Mouse (Mus musculus) heart, embryonic 10.5 days (tissue): Measurements from ENCODE around the gene Bcl11b. TPM values are rescaled to one million over a fixed set of nuclear protein-coding genes. Genes with fewer than 3 reads are reported as not detected.

ENCODE experiments used
- DNase-seq: peaks from one replicate; pipeline ENCODE4 v3.0.0-alpha.2; 2017; ENCODE audit warnings: low spot score
- H3K27ac ChIP-seq: fragments of 300-500 bp; sonication (generic); 2 replicates; pipeline ENCODE4 v1.5.1; 2016; ENCODE audit warnings: mild to moderate bottlenecking
- H3K27me3 ChIP-seq: fragments of 300-500 bp; sonication (generic); 2 replicates; pipeline ENCODE4 v1.6.1; 2016; ENCODE audit warnings: mild to moderate bottlenecking; ENCODE audit not compliant: poor library complexity, insufficient read depth, severe bottlenecking
- H3K36me3 ChIP-seq: fragments of 300-500 bp; sonication (generic); 2 replicates; pipeline ENCODE4 v1.6.1; 2016; ENCODE audit warnings: mild to moderate bottlenecking, moderate library complexity
- H3K4me1 ChIP-seq: fragments of 300-500 bp; sonication (generic); 2 replicates; pipeline ENCODE4 v1.6.1; 2016; ENCODE audit warnings: mild to moderate bottlenecking
- H3K4me3 ChIP-seq: fragments of 300-500 bp; sonication (generic); 2 replicates; pipeline ENCODE4 v1.5.1; 2016; ENCODE audit warnings: mild to moderate bottlenecking, moderate library complexity
- H3K9me3 ChIP-seq: fragments of 300-500 bp; sonication (generic); 2 replicates; pipeline ENCODE4 v1.6.1; 2016; ENCODE audit warnings: mild to moderate bottlenecking, moderate library complexity
- WGBS: fragments of 180-500 bp; shearing (Covaris S2); methylation state at CpG from one replicate; pipeline ENCODE4 v1.1.7; 2016; 5-methylcytosine and 5-hydroxymethylcytosine counted together
- polyA plus RNA-seq: library from polyadenylated mRNA; unstranded; fragments of >200 nt; fragmentation: Nextera tagmentation; extraction: Ambion mirVana; gene quantifications from 2 replicates; pipeline ENCODE4 v1.2.1, GENCODE M21; 2016

Bcl11b gene
- polyA plus RNA-seq, 1 experiment from 2014 or later = 3.3 TPM

DNA sequence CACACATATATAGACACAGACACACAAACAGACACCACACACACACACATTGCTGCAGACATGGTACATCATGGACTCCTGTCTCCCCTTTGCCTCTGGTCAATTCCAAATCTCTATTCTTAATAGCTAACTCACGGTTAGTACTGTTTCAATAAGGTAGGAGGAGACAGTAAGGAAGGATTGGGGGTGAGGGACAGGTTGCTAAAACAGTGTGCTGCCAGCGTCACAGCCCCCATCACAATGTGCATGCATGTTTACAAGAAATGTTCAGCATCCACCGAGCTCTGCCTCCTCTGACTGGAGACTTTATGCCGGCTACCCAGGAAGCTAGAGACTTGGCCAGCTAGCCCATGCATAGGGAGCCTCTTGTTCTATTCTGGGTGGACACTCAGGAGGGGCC lies 9.0 kb downstream of the Bcl11b start:
- Histone ChIP-seq H3K27me3 (peaks cover 66% of the 10 kb centered on the region), H3K9me3 (no peaks in the 10 kb centered on the region), H3K27ac (no peak overlapping the region), H3K4me3 (no peak overlapping the region), H3K36me3 (no peaks in the 10 kb centered on the region), H3K4me1 (peaks cover 10% of the 10 kb centered on the region; the same call in 1 of the 2 replicates)
- WGBS = 76% methylated on average over 4 of the region's 4 CpGs
- DNase-seq = no peak

DNA sequence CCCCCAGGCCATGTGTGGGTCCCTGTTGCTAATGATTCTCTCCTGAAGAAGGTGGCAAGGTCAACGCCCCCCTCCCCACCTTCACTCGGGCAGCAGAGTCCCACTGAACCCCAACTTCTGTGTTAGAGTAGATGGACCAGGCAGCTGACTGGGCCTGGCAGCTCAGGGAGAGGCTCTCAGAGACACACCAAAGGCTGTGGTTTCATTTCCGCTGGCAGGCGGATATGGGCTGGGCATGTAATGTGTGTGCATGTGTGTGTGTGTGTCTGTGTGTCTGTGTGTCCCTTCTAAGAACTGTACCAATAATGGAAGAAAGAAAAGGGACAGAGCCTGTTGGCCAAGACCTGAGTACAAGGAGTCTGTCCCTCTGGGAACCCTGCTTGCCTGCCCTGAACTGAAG lies 10.4 kb downstream of the Bcl11b start:
- 64% methylated on average over 4 of the region's 4 CpGs for WGBS
- Histone ChIP-seq H3K4me3 (no peak overlapping the region), H3K27ac (no peak overlapping the region), H3K36me3 (no peaks in the 10 kb centered on the region), H3K4me1 (peaks cover 6% of the 10 kb centered on the region; the same call in 1 of the 2 replicates), H3K9me3 (no peaks in the 10 kb centered on the region), H3K27me3 (peaks cover 68% of the 10 kb centered on the region)
- DNase-seq = no peak

DNA sequence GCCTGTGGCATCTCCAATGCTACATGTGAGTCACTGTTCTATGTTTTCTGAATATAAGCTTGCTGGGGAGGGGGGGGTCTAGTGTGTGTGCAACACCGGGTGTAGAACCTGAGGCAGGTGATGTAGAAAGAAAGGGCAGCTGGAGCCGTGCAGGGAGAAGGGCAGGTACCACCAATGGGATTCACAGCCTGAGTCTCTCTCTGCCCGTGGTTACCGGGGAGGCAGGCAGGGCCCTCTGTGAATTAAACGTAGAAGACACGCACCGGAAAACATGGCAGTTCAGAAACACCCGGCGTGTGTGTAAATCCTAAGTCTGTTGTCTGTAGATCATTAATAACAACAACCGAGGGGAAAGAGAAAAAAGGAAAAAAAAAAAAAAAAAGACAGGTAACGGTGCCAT lies 12.2 kb downstream of the Bcl11b start:
- H3K27ac ChIP-seq = no peak overlapping the region
- 84% methylated on average over 11 of the region's 11 CpGs for WGBS
- H3K4me3 ChIP-seq = no peak overlapping the region
- peaks cover 66% of the 10 kb centered on the region for H3K27me3 ChIP-seq
- DNase-seq = no peak
- H3K36me3 ChIP-seq = no peaks in the 10 kb centered on the region
- no peaks in the 10 kb centered on the region for H3K9me3 ChIP-seq
- peaks cover 10% of the 10 kb centered on the region; the same call in 1 of the 2 replicates for H3K4me1 ChIP-seq

DNA sequence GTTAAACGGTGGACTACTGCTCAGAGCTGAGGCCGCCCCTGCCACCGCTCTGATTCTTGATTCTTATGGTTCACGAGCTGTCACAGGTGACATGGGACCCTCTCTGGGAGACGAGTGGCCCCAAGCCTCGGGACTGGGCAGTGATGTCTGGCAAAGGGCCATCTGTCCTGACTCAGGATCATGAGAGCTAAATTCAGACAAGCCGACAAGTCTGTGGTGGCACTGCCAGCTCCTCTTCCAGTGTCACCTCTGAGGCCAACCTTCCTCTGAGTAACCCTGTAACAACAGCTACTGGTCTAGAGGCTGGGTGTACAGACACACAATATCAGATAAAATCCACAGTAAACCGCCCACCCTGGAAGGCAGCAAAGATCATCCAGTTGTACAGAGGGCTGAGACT lies 20.2 kb downstream of the Bcl11b start:
- no peak overlapping the region for H3K27ac ChIP-seq
- H3K9me3 ChIP-seq = no peaks in the 10 kb centered on the region
- no peaks in the 10 kb centered on the region for H3K36me3 ChIP-seq
- peaks cover 51% of the 10 kb centered on the region for H3K4me1 ChIP-seq
- no peak overlapping the region for H3K4me3 ChIP-seq
- WGBS = 65% methylated on average over 8 of the region's 8 CpGs
- peaks cover 23% of the 10 kb centered on the region for H3K27me3 ChIP-seq
- DNase-seq = no peak

DNA sequence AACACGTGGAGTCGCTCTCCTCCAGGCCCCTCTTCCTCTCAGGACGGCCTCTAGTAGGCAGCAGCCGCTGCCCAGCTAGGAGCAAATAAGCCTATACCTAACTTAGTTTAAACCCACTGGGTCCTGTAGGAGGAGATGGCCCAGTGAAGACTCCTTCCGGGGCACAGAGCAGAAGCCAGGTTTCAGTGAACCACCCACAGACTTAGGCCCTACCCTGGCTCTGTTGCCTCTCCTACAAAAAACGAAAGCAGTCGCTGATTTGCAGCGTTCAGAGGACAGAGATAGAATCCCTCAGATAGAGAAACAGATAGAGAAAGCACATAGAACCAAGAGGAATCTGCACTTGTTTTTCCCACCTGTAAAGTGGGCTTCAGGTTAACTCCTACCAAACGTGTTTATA lies 21.1 kb downstream of the Bcl11b start:
- 66% methylated on average over 9 of the region's 9 CpGs for WGBS
- no peak overlapping the region for H3K27ac ChIP-seq

DNA sequence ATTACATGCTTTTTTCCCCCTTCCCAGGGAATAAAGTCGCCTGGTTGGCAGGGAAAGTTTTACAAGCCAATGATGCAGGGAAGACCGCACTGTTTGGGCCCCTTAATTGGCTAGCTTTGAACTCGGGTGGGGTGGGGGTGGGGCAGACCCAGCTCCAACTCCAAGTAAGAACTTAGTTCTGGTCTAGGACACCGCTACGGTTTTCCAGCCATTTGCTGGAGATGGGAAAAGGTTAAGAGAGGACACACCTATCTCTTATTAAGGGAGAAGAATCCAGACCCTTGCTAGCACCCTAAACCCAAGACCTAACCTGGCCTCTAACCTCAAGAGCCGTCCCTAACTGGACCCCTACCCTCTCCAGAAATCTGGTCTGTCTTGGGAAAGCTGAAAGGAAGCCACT lies 22.2 kb downstream of the Bcl11b start:
- peak overlapping the region; percentile 95 for H3K27ac ChIP-seq
- H3K27me3 ChIP-seq = peaks cover 36% of the 10 kb centered on the region
- H3K36me3 ChIP-seq = no peaks in the 10 kb centered on the region
- H3K4me3 ChIP-seq = 0 out of 2 replicates have a peak overlapping the region, but pooled peaks have one; percentile 58
- peaks cover 65% of the 10 kb centered on the region for H3K4me1 ChIP-seq
- 33% methylated on average over 6 of the region's 6 CpGs for WGBS
- no peak for DNase-seq
- H3K9me3 ChIP-seq = no peaks in the 10 kb centered on the region

More for the DNA sequence above, 21.1 kb downstream of the Bcl11b start:
- Histone ChIP-seq H3K9me3 (no peaks in the 10 kb centered on the region), H3K4me1 (peaks cover 60% of the 10 kb centered on the region), H3K36me3 (no peaks in the 10 kb centered on the region), H3K4me3 (no peak overlapping the region), H3K27me3 (peaks cover 25% of the 10 kb centered on the region)
- DNase-seq = no peak

DNA sequence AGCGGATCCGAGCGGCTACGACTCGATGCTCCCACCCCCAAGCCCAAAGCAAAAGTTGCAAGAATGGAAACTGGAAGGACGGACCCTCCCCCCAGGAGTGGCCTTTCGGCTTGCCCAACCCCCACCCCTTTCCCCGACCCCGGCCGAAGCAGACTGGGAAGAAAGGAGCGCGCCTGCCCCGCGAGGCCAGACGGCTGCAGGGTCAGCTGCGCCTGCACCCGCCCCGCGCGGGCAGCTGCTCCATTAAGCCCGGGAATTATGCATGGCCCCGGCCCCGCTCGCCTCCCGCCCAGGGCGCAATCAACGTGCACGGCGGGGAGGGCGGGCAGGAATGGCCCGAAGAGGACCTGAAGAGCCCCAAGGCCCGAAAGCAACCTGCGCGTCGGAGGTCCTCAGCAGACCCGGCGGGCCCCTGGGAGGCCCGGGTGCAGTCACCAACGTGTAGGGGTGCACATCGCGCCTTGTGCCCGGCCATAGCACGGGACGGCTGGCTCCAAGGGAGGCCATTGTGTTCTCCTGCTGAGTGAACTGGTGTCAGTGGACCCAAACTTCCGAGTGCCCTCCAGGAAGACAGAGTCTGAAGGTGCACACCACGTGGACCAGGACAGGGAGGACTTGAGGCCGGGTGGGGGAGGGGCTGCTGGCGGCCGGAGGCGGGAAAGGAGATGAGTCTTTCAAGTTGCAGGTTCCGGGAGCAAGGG lies 23.0 kb downstream of the Bcl11b start:
- peaks cover 70% of the 10 kb centered on the region for H3K4me1 ChIP-seq
- H3K27ac ChIP-seq = peak overlapping the region; percentile 95
- no peaks in the 10 kb centered on the region for H3K9me3 ChIP-seq
- peak overlapping the region; percentile 58 for H3K4me3 ChIP-seq
- DNase-seq = peak; percentile 90
- H3K36me3 ChIP-seq = no peaks in the 10 kb centered on the region
- WGBS = under 1% methylated on average over 51 of the region's 51 CpGs
- peaks cover 39% of the 10 kb centered on the region for H3K27me3 ChIP-seq

DNA sequence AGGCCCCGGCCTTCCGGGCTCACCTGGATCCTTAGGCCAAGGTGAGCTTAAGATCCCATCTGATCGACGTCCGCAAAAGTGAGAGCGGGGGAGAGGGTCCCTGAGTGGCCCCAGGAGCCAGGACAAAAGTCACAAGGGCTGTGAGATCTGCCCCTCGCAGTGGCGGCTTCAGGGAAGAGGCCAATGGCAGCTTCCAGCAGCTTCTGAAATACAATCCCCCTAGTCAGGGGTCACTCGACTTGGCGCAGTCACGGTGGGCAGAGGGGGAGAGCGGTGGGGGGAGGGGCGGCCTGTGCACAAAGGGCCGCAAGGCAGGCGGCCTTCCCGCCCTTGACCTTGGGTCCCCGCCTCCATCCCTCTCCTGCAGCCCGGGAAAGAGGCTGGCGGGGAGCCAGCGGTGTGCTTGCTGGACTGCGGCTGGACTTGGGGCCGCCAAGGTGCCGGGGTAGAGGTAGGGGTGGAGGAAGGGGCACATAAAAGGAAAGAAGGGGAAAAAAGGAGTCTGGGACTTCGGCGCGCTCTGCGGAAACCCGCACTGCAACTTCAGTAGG lies 23.6 kb downstream of the Bcl11b start:
- H3K27ac ChIP-seq = peak overlapping the region; percentile 95
- no peaks in the 10 kb centered on the region for H3K9me3 ChIP-seq
- 2% methylated on average over 28 of the region's 28 CpGs for WGBS
- H3K36me3 ChIP-seq = no peaks in the 10 kb centered on the region
- H3K27me3 ChIP-seq = peaks cover 41% of the 10 kb centered on the region
- H3K4me3 ChIP-seq = peak overlapping the region; percentile 58
- DNase-seq = peak; percentile 89
- peaks cover 70% of the 10 kb centered on the region for H3K4me1 ChIP-seq

DNA sequence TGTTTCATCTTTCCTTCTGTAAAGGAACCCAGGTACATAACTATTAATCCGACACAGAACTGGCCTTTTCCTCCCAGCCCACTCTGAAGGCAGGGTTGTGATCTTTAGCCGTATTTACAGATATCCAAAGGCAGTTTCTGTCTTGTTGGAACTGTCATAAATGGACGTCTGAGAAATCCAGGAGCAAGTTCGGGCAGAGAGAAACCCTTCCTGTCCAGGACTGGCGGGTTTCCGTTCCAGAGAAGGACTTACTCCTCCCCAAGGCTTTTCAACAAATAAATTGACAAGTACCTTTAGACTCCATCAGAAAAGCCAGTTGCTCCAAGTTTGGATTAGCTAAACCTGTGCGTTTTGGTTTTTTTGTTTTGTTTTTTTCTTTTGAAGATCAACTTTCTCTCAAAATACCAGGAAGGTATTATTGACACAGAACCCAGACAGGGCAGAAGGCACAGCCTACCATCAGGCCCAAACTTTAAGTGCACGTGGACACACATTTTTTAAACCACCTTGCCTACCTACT lies 24.6 kb downstream of the Bcl11b start:
- 0 out of 2 replicates have a peak overlapping the region, but pooled peaks have one; percentile 13 for H3K4me3 ChIP-seq
- 57% methylated on average over 8 of the region's 8 CpGs for WGBS
- no peaks in the 10 kb centered on the region for H3K9me3 ChIP-seq
- H3K36me3 ChIP-seq = no peaks in the 10 kb centered on the region
- peaks cover 41% of the 10 kb centered on the region for H3K27me3 ChIP-seq
- H3K27ac ChIP-seq = peak overlapping the region; percentile 95; the same call in 1 of the 2 replicates
- no peak for DNase-seq
- H3K4me1 ChIP-seq = peaks cover 71% of the 10 kb centered on the region

DNA sequence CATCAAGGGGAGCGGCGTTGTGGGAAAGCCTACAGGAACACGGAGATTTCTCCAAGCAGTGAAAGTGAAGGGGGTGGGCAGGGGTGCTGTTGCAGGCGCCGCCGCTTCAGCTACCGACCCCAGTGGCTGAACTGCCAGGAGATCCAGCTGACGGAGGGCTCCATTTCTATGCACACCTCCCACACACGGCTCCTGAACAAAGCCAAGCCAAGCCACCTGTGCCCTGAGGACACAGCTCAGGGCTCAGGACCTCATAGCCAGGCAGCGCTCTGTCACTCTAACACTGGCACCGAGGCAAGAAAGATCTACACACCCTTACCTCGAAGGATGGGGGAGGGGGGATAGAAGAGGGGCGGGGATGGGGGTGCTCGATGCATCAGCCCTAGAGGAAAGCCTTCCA lies 25.3 kb downstream of the Bcl11b start:
- WGBS = 7% methylated on average over 14 of the region's 14 CpGs
- peak overlapping the region; percentile 67 for H3K27ac ChIP-seq

DNA sequence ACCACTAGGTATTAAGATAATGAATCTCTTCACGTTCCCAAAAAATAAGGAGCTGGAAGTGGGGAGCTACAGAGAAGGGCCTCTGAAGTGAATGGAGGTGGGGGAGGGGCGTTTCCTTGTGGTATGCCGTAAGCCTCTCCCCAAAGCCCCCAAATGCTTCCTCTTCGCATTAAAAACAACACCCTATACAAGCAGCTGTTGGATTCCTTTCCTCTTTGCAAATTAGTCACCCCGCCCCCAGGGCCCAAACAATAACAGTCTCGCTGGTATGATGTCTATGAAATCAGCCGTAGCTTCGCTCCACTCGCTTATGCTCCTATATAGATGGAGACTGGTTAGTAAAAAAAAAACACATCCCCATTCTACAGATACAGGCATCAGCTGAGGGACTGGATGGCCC lies 25.9 kb downstream of the Bcl11b start:
- no peaks in the 10 kb centered on the region for H3K36me3 ChIP-seq
- H3K9me3 ChIP-seq = no peaks in the 10 kb centered on the region
- WGBS = 10% methylated on average over 9 of the region's 9 CpGs
- peak overlapping the region; percentile 46 for H3K4me3 ChIP-seq
- H3K27me3 ChIP-seq = peaks cover 41% of the 10 kb centered on the region
- DNase-seq = no peak
- 0 out of 2 replicates have a peak overlapping the region, but pooled peaks have one; percentile 67 for H3K27ac ChIP-seq
- H3K4me1 ChIP-seq = peaks cover 76% of the 10 kb centered on the region

More for the DNA sequence above, 25.3 kb downstream of the Bcl11b start:
- Histone ChIP-seq H3K27me3 (peaks cover 41% of the 10 kb centered on the region), H3K36me3 (no peaks in the 10 kb centered on the region), H3K9me3 (no peaks in the 10 kb centered on the region), H3K4me3 (peak overlapping the region; percentile 46), H3K4me1 (peaks cover 72% of the 10 kb centered on the region)
- no peak for DNase-seq

DNA sequence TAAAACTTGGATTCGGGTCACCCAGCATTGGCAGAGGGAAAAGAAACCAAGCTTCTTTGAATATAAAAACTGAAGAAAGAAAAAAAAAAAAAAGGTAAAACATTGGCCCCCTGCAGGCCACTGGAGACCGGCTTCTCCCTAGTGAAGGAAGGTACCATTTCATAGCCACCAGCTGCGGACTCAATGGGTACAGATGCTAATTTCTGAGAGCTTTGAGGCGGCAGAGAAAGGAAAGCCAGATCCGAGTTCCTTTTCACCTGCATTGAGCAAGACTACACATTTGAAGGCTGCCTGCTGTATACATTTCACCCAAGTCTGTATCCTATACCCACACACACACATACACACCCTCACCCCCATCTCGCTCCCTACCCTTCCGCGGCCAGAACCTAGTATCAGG lies 26.3 kb downstream of the Bcl11b start:
- H3K36me3 ChIP-seq = no peaks in the 10 kb centered on the region
- H3K4me3 ChIP-seq = peak overlapping the region; percentile 46; the same call in 1 of the 2 replicates
- 27% methylated on average over 8 of the region's 8 CpGs for WGBS
- no peak for DNase-seq
- H3K27me3 ChIP-seq = peaks cover 44% of the 10 kb centered on the region
- H3K27ac ChIP-seq = no peak overlapping the region
- H3K4me1 ChIP-seq = peaks cover 78% of the 10 kb centered on the region
- no peaks in the 10 kb centered on the region for H3K9me3 ChIP-seq

DNA sequence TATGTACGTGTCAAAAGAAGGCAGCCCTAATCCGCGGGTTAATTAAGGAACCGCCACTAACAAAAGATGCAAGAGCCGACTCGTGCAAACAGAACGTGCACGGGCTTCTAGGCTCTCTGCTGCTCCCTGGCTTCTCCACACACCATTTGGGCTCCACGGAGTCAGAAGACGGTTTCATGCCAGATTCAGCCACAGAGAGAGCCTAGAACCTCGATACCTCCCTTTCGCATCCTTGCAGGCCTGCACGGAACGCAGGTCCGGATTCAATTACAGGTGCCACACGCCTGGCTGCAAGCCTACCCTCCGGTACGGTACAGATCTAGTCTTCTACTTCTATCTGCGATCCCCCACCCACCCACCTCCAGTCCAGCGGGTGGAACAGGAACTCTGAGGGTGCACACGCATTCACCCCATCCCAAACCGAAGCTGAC lies 26.8 kb downstream of the Bcl11b start:
- 25% methylated on average over 22 of the region's 22 CpGs for WGBS
- H3K27ac ChIP-seq = peak overlapping the region; percentile 47; the same call in 1 of the 2 replicates
- H3K9me3 ChIP-seq = no peaks in the 10 kb centered on the region
- H3K36me3 ChIP-seq = no peaks in the 10 kb centered on the region
- H3K4me1 ChIP-seq = peaks cover 78% of the 10 kb centered on the region
- DNase-seq = no peak
- H3K27me3 ChIP-seq = peaks cover 47% of the 10 kb centered on the region
- peak overlapping the region; percentile 43 for H3K4me3 ChIP-seq
